Mouse (Mus musculus) E14TG2a.4 (cell line): Measurements from ENCODE around the gene Adamts9.

Experiments used
- H3K27me3 ChIP-seq: 2 replicates; pipeline ENCODE4 v1.6.1; 2014; ENCODE audit warnings: low read length, control low read depth; ENCODE audit not compliant: insufficient read depth
- H3K36me3 ChIP-seq: 2 replicates; pipeline ENCODE4 v1.6.1; 2014; ENCODE audit warnings: low read length, control low read depth; ENCODE audit not compliant: insufficient read depth
- H3K4me1 ChIP-seq: replicated peaks from 2 replicates; pipeline ENCODE4 v1.6.1; 2014; ENCODE audit warnings: low read depth, low read length, control low read depth
- H3K4me3 ChIP-seq: replicated peaks from 2 replicates; pipeline ENCODE4 v1.5.1; 2014; ENCODE audit warnings: mild to moderate bottlenecking, low read length
- H3K9me3 ChIP-seq: 2 replicates; pipeline ENCODE4 v1.6.1; 2014; ENCODE audit warnings: low read length, control low read depth
- CTCF ChIP-seq: conservative IDR thresholded peaks from 2 replicates; pipeline ENCODE4 v1.5.1; 2014; ENCODE audit warnings: low read length
- NANOG ChIP-seq: IDR thresholded peaks from 2 replicates; pipeline ENCODE4 v1.6.1; 2014; ENCODE audit warnings: borderline replicate concordance, low read length, mixed read lengths
- POU5F1 ChIP-seq: IDR thresholded peaks from 2 replicates; pipeline ENCODE4 v1.6.1; 2014; ENCODE audit warnings: low read length, borderline replicate concordance

Gene Adamts9

DNA sequence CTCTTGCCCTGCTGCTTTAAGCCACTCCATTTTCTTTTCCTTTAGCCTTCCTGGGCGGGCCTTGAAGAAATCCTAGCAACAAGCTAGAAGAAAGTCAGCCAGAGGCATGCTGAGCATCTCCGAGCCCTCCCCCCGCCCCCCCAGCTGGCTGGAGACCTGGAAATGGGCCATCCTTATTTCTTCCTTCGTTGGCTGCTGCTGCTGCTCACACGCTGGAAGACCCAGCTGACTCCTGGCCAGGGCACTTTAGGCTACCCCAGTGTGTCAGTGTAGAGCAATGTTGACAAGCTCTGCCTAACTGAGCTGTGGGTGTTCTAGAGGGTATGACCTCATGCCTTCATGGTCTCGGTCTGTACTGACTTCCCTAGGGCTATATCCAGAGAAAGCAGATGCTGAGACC lies 140.1 kb downstream of the Adamts9 start:
- TF ChIP-seq NANOG: no peak
- no peak for TF ChIP-seq CTCF
- no peak for TF ChIP-seq POU5F1
- Histone ChIP-seq H3K4me1 (peaks cover 20% of the 10 kb centered on the region), H3K9me3 (no peaks in the 10 kb centered on the region), H3K36me3 (no peaks in the 10 kb centered on the region), H3K4me3 (no peak overlapping the region), H3K27me3 (peaks cover 3% of the 10 kb centered on the region; the same call in 1 of the 2 replicates)

DNA sequence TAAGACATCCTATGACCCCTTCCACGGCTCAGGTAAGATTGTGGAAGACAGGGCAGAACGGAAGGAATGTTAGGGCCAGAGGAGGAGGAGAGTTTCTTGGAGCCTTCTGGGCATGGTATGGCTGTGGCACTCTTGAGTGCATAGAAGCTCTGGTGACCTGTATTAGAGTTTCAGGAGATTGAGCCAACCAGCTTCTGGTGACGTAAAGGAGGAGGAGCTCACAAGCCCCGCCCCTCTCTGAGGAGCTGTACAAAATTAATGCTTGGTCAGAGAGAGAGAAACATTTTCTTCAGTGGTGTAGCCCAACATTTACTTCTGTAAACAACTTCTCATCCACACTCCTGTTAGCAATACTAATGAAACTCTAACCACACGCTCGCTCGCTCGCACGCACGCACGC lies 140.9 kb downstream of the Adamts9 start:
- Histone ChIP-seq H3K4me1 (peaks cover 17% of the 10 kb centered on the region; the same call in 1 of the 2 replicates), H3K36me3 (no peaks in the 10 kb centered on the region), H3K9me3 (no peaks in the 10 kb centered on the region), H3K4me3 (no peak overlapping the region), H3K27me3 (no peaks in the 10 kb centered on the region)
- TF ChIP-seq POU5F1 (no peak), NANOG (no peak), CTCF (no peak)

GRCm38 (mm10) chr6:92801462-92801861 lies 141.8 kb downstream of the Adamts9 start:
- 0 out of 2 replicates have a peak, but pooled peaks cover 4% of the 10 kb centered on the region for H3K36me3 ChIP-seq
- no peaks in the 10 kb centered on the region for H3K27me3 ChIP-seq
- H3K4me1 ChIP-seq: peaks cover 12% of the 10 kb centered on the region; the same call in 1 of the 2 replicates
- no peak overlapping the region for H3K4me3 ChIP-seq
- TF ChIP-seq NANOG (no peak), POU5F1 (no peak), CTCF (no peak)
- H3K9me3 ChIP-seq: no peaks in the 10 kb centered on the region

- no peak overlapping the region for H3K4me3 ChIP-seq
- no peaks in the 10 kb centered on the region for H3K27me3 ChIP-seq
- peaks cover 3% of the 10 kb centered on the region; the same call in 1 of the 2 replicates for H3K4me1 ChIP-seq
- H3K36me3 ChIP-seq: peaks cover 14% of the 10 kb centered on the region
- H3K9me3 ChIP-seq: no peaks in the 10 kb centered on the region
- TF ChIP-seq POU5F1 (no peak), NANOG (no peak), CTCF (no peak)
Measured at GRCm38 (mm10) chr6:92793804-92794203, 149.5 kb downstream of the Adamts9 start.

DNA sequence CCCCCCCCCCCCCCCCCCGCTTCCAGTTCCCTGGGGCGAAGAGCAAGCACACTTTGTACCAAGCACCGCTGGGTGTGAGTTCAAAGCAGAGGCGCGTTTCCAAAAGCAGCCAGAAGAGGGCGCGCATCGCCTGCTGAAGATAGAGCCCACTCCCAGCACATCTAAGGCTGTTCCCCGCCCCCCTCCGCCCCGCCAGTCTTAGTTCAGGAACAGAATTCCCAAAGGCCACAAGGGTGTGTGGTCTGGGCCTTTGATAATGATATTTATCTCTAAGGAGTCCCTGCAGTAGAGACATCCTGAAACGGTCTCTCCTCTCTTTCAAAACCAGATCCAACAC lies 155.9 kb downstream of the Adamts9 start:
- peaks cover 10% of the 10 kb centered on the region for H3K27me3 ChIP-seq
- H3K4me3 ChIP-seq: no peak overlapping the region
- TF ChIP-seq POU5F1 (no peak), NANOG (no peak), CTCF (peak; percentile 54)
- H3K4me1 ChIP-seq: peaks cover 23% of the 10 kb centered on the region
- H3K9me3 ChIP-seq: no peaks in the 10 kb centered on the region
- no peaks in the 10 kb centered on the region for H3K36me3 ChIP-seq

- peaks cover 10% of the 10 kb centered on the region for H3K27me3 ChIP-seq
- H3K36me3 ChIP-seq: no peaks in the 10 kb centered on the region
- H3K4me3 ChIP-seq: peak overlapping the region; percentile 27; the same call in 1 of the 2 replicates
- no peak for TF ChIP-seq POU5F1
- TF ChIP-seq NANOG: peak; percentile 41; the same call in 1 of the 2 replicates
- H3K4me1 ChIP-seq: peaks cover 23% of the 10 kb centered on the region
- H3K9me3 ChIP-seq: no peaks in the 10 kb centered on the region
Measured at GRCm38 (mm10) chr6:92786701-92787375, 156.5 kb downstream of the Adamts9 start.

DNA sequence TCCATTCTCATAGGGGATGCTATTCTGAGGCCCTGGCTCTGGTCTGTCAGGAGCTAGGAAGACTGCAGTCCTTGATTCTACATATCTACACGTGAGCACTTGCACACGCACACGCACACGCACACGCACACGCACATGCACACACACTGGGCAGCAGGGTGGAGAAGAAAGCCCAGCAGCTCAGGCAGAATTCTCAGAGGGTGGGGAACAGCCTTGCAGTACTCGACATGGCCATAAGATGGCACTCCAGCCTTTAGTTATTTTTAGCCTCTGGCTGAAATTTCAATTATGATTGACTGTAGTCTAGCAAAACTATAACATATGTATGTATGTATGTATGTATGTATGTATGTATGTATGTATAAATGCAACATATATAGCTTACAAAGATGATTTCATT lies 158.5 kb downstream of the Adamts9 start:
- peaks cover 10% of the 10 kb centered on the region for H3K27me3 ChIP-seq
- H3K4me3 ChIP-seq: no peak overlapping the region
- TF ChIP-seq POU5F1 (no peak), NANOG (no peak), CTCF (peak; percentile 88)

DNA sequence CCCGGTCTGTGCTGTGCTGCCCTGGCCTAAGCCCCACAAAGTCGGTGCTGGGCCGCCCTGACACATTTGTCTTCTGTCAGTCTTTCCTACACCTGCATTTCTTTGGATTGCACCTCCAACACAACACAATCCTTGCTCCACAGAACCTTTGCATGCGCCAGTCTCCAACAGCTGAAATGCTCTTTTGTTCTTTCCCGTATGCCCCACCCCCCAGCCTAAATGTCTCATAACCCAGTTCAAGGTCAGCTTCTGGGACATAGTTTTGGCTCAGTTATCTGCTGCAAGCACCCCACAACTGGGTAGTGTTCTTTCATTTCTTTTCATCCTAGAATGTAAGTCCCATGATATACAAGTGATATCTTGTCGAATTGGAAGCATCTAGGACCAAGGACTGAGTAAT lies 161.8 kb downstream of the Adamts9 start:
- peaks cover 21% of the 10 kb centered on the region for H3K4me1 ChIP-seq
- TF ChIP-seq CTCF (no peak), POU5F1 (no peak), NANOG (no peak)
- no peak overlapping the region for H3K4me3 ChIP-seq
- no peaks in the 10 kb centered on the region for H3K36me3 ChIP-seq
- H3K9me3 ChIP-seq: no peaks in the 10 kb centered on the region
- H3K27me3 ChIP-seq: peaks cover 7% of the 10 kb centered on the region

More for the DNA sequence above, 158.5 kb downstream of the Adamts9 start:
- no peaks in the 10 kb centered on the region for H3K9me3 ChIP-seq
- H3K4me1 ChIP-seq: peaks cover 25% of the 10 kb centered on the region
- no peaks in the 10 kb centered on the region for H3K36me3 ChIP-seq

DNA sequence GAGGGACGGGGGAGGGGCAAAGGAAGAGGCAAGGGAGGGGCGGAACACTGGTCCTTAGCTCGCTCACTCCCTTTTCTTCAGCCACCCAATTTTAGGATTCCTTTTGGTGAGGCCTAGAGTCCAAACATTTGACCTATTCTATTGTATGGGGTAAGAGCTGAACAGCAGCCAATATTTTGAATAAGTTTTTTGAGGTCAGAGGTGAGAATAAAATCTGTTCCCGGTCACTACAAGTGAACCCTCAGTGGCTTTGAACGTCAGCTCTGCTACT lies 163.4 kb downstream of the Adamts9 start:
- Histone ChIP-seq H3K9me3 (no peaks in the 10 kb centered on the region), H3K27me3 (no peaks in the 10 kb centered on the region), H3K36me3 (no peaks in the 10 kb centered on the region), H3K4me3 (no peak overlapping the region), H3K4me1 (peaks cover 15% of the 10 kb centered on the region)
- TF ChIP-seq NANOG: no peak
- no peak for TF ChIP-seq CTCF
- no peak for TF ChIP-seq POU5F1
